Mouse (Mus musculus): Measurements from ENCODE around the gene Camkmt.

Camkmt gene

GRCm38 (mm10) chr17:85461577-85461976, 371.2 kb downstream of the Camkmt start:
- in situ Hi-C loops (cut with MseI, MboI) = no loop called here

GRCm38 (mm10) chr17:85463497-85464392, 373.4 kb downstream of the Camkmt start:
- in situ Hi-C loops (cut with MseI, MboI) = no loop called here

- in situ Hi-C loops (cut with MseI, MboI) = no loop called here
These were observed 374.4 kb downstream of the Camkmt start for GRCm38 (mm10) chr17:85464466-85465411.

GRCm38 (mm10) chr17:85469776-85470175, 379.4 kb downstream of the Camkmt start:
- in situ Hi-C loops (cut with MseI, MboI) = no loop called here

GRCm38 (mm10) chr17:85472687-85473202, 382.4 kb downstream of the Camkmt start:
- in situ Hi-C loops (cut with MseI, MboI) = no loop called here

GRCm38 (mm10) chr17:85473217-85473616, 382.9 kb downstream of the Camkmt start:
- in situ Hi-C loops (cut with MseI, MboI) = no loop called here

- in situ Hi-C loops (cut with MseI, MboI) = no loop called here
These were observed 383.5 kb downstream of the Camkmt start for GRCm38 (mm10) chr17:85473881-85474280.

GRCm38 (mm10) chr17:85481241-85481640, 390.9 kb downstream of the Camkmt start:
- in situ Hi-C loops (cut with MseI, MboI) = no loop called here

- in situ Hi-C loops (cut with MseI, MboI) = no loop called here
These were observed 392.7 kb downstream of the Camkmt start for GRCm38 (mm10) chr17:85483086-85483485.

GRCm38 (mm10) chr17:85484015-85484414, 393.7 kb downstream of the Camkmt start:
- in situ Hi-C loops (cut with MseI, MboI) = no loop called here

- in situ Hi-C loops (cut with MseI, MboI) = no loop called here
These were observed 394.2 kb downstream of the Camkmt start for GRCm38 (mm10) chr17:85484526-85484925.

GRCm38 (mm10) chr17:85485065-85485945, 395.0 kb downstream of the Camkmt start:
- in situ Hi-C loops (cut with MseI, MboI) = no loop called here

GRCm38 (mm10) chr17:85485946-85486533, 395.7 kb downstream of the Camkmt start:
- in situ Hi-C loops (cut with MseI, MboI) = no loop called here

- in situ Hi-C loops (cut with MseI, MboI) = no loop called here
These were observed 396.5 kb downstream of the Camkmt start for GRCm38 (mm10) chr17:85486585-85487480.

GRCm38 (mm10) chr17:85487531-85487930, 397.2 kb downstream of the Camkmt start:
- in situ Hi-C loops (cut with MseI, MboI) = no loop called here

GRCm38 (mm10) chr17:85488601-85489487, 398.5 kb downstream of the Camkmt start:
- in situ Hi-C loops (cut with MseI, MboI) = no loop called here

- in situ Hi-C loops (cut with MseI, MboI) = no loop called here
These were observed 399.2 kb downstream of the Camkmt start for GRCm38 (mm10) chr17:85489488-85489980.

GRCm38 (mm10) chr17:85491491-85491890, 401.1 kb downstream of the Camkmt start:
- in situ Hi-C loops (cut with MseI, MboI) = no loop called here
